Mouse (Mus musculus) midbrain, embryonic 11.5 days (tissue): ENCODE results near the gene Elp6. TPM values are rescaled to one million over a fixed set of nuclear protein-coding genes. Genes with fewer than 3 reads are reported as not detected.
"Not testable (repeated sequence)": the region's sequence is repeated elsewhere in the genome, so short reads cannot be mapped to it uniquely, and the experiment has no call there.

Experiments
- ATAC-seq: fragments of 200-750 bp; cut with Nextera tagmentation; 2 replicates; pipeline ENCODE4 v1.8.0; 2017; ENCODE audit warnings: moderate TSS enrichment, moderate library complexity; ENCODE audit not compliant: low FRiP score
- DNase-seq: peaks from one replicate; pipeline ENCODE4 v3.0.0; 2015; ENCODE audit warnings: low spot score; ENCODE audit errors: missing footprints
- H3K27ac ChIP-seq: fragments of 300-500 bp; sonication (generic); 2 replicates; pipeline ENCODE4 v1.5.1; 2014; ENCODE audit warnings: low read depth, low read length
- H3K27me3 ChIP-seq: fragments of 300-500 bp; sonication (generic); 2 replicates; pipeline ENCODE4 v1.6.1; 2014; ENCODE audit warnings: mild to moderate bottlenecking, low read length, moderate library complexity, mixed read lengths; ENCODE audit not compliant: control insufficient read depth, insufficient read depth
- H3K36me3 ChIP-seq: fragments of 300-500 bp; sonication (generic); 2 replicates; pipeline ENCODE4 v1.6.1; 2014; ENCODE audit warnings: mild to moderate bottlenecking, low read length, moderate library complexity, mixed read lengths; ENCODE audit not compliant: control insufficient read depth, insufficient read depth
- H3K4me1 ChIP-seq: fragments of 300-500 bp; sonication (generic); 2 replicates; pipeline ENCODE4 v1.6.1; 2014; ENCODE audit warnings: low read length; ENCODE audit not compliant: control insufficient read depth, insufficient read depth
- H3K4me2 ChIP-seq: fragments of 300-500 bp; sonication (generic); 2 replicates; pipeline ENCODE4 v1.6.1; 2014; ENCODE audit warnings: mild to moderate bottlenecking, moderate library complexity
- H3K4me3 ChIP-seq: fragments of 300-500 bp; sonication (generic); 2 replicates; pipeline ENCODE4 v1.5.1; 2014; ENCODE audit warnings: low read depth, low read length
- H3K9ac ChIP-seq: fragments of 300-500 bp; sonication (generic); 2 replicates; pipeline ENCODE4 v1.6.1; 2014; ENCODE audit warnings: low read length
- H3K9me3 ChIP-seq: fragments of 300-500 bp; sonication (generic); 2 replicates; pipeline ENCODE4 v1.6.1; 2016; ENCODE audit warnings: low read length; ENCODE audit not compliant: control insufficient read depth
- WGBS: fragments of 180-500 bp; shearing (Covaris S2); extraction: QIAGEN DNeasy Blood & Tissue Kit; methylation state at CpG from one replicate; pipeline ENCODE4 v1.1.7; 2014; 5-methylcytosine and 5-hydroxymethylcytosine counted together
- polyA plus RNA-seq: library from polyadenylated mRNA; unstranded; fragments of >200 nt; fragmentation: Nextera tagmentation; extraction: Ambion mirVana; gene quantifications from 2 replicates; pipeline ENCODE4 v1.2.1, GENCODE M21; 2014

Gene Elp6
- polyA plus RNA-seq, 1 experiment from 2014 or later = 40.2 TPM

- no peaks in the 10 kb centered on the region for H3K9me3 ChIP-seq
- 90% methylated on average over 2 of the region's 2 CpGs for WGBS
- no peak overlapping the region for H3K9ac ChIP-seq
- ATAC-seq (no peak), DNase-seq (no peak)
- no peak overlapping the region for H3K4me2 ChIP-seq
- H3K4me3 ChIP-seq = no peak overlapping the region
- no peaks in the 10 kb centered on the region for H3K36me3 ChIP-seq
- no peak overlapping the region for H3K27ac ChIP-seq
- H3K4me1 ChIP-seq = no peaks in the 10 kb centered on the region
- no peaks in the 10 kb centered on the region for H3K27me3 ChIP-seq
Observed at GRCm38 (mm10) chr9:110328178-110328577, 23.2 kb downstream of the Elp6 start.

GRCm38 (mm10) chr9:110328946-110329630 is 24.1 kb downstream of the Elp6 start:
- Histone ChIP-seq H3K9me3 (no peaks in the 10 kb centered on the region), H3K27me3 (no peaks in the 10 kb centered on the region), H3K4me3 (no peak overlapping the region), H3K36me3 (no peaks in the 10 kb centered on the region), H3K27ac (no peak overlapping the region), H3K4me2 (no peak overlapping the region), H3K4me1 (0 out of 2 replicates have a peak, but pooled peaks cover 2% of the 10 kb centered on the region), H3K9ac (no peak overlapping the region)
- no peak for ATAC-seq
- no peak for DNase-seq
- 76% methylated on average over 5 of the region's 5 CpGs for WGBS

DNA sequence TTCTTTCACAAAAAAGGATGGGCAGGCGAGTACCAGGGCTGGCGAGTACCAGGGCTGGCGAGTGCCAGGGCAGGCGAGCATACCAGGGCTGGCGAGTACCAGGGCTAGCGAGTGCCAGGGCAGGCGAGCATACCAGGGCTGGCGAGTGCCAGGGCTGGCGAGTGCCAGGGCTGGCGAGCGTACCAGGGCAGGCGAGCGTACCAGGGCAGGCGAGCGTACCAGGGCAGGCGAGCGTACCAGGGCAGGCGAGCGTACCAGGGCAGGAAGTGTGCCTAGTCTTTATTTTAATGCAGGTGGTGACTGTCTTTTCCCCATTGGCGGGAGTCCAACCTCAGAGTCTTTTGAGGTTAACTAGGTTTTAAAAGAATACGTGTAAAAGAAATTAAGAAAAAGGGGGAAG is 24.7 kb downstream of the Elp6 start:
- Histone ChIP-seq H3K4me2 (no peak overlapping the region), H3K27me3 (no peaks in the 10 kb centered on the region), H3K9me3 (no peaks in the 10 kb centered on the region), H3K4me3 (no peak overlapping the region), H3K27ac (no peak overlapping the region), H3K4me1 (0 out of 2 replicates have a peak, but pooled peaks cover 2% of the 10 kb centered on the region), H3K36me3 (no peaks in the 10 kb centered on the region), H3K9ac (no peak overlapping the region)
- DNase-seq = no peak
- no peak for ATAC-seq
- WGBS = 88% methylated on average over 21 of the region's 21 CpGs

- no peaks in the 10 kb centered on the region for H3K36me3 ChIP-seq
- H3K9ac ChIP-seq = no peak overlapping the region
- no peak overlapping the region for H3K27ac ChIP-seq
- H3K9me3 ChIP-seq = no peaks in the 10 kb centered on the region
- 58% methylated on average over 6 of the region's 6 CpGs for WGBS
- H3K27me3 ChIP-seq = no peaks in the 10 kb centered on the region
- DNase-seq (no peak), ATAC-seq (no peak)
- 0 out of 2 replicates have a peak, but pooled peaks cover 2% of the 10 kb centered on the region for H3K4me1 ChIP-seq
- H3K4me3 ChIP-seq = no peak overlapping the region
- no peak overlapping the region for H3K4me2 ChIP-seq
Observed at GRCm38 (mm10) chr9:110330341-110330740, 25.4 kb downstream of the Elp6 start.

DNA sequence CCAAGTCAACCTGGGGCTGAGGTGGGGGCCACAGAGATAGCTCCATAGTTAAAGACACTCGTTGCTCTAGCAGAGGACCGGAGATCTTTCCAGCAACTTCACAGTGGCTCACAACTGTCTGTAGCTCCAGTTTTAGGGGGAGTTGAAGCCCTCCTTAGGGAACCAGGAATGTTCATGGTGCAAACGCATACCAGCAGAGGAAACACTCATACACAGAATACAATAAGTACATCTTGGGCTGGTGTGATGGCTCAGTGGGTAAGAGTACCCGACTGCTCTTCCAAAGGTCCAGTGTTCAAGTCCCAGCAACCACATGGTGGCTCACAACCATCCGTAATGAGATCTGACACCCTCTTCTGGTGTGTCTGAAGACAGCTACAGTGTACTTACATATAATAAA is 25.9 kb downstream of the Elp6 start:
- WGBS = 92% methylated on average over 4 of the region's 5 CpGs
- not testable (repeated sequence) for ATAC-seq, H3K36me3 ChIP-seq, DNase-seq, H3K27me3 ChIP-seq, H3K9me3 ChIP-seq, H3K4me1 ChIP-seq, H3K4me3 ChIP-seq, H3K4me2 ChIP-seq, H3K27ac ChIP-seq, H3K9ac ChIP-seq

- peak within 1 kb of the TSS; percentile 60 for H3K4me2 ChIP-seq
- H3K4me1 ChIP-seq = 0 out of 2 replicates have a peak, but pooled peaks cover 2% of the 10 kb centered on the region
- ATAC-seq (peak; percentile 90), DNase-seq (peak; percentile 100)
- no peaks in the 10 kb centered on the region for H3K27me3 ChIP-seq
- no peaks in the 10 kb centered on the region for H3K9me3 ChIP-seq
- H3K4me3 ChIP-seq = peak within 1 kb of the TSS; percentile 92
- no peak within 1 kb of the TSS for H3K27ac ChIP-seq
- under 1% methylated on average over 58 of the region's 78 CpGs for WGBS
- H3K36me3 ChIP-seq = no peaks in the 10 kb centered on the region
- H3K9ac ChIP-seq = peak within 1 kb of the TSS; percentile 79
Observed at GRCm38 (mm10) chr9:110333135-110333895, 28.3 kb downstream of the Elp6 start, which contains the start of gene Scap. Gene Scap (plus strand): TSS chr9:110333288.

- Histone ChIP-seq H3K36me3 (no peaks in the 10 kb centered on the region), H3K9me3 (no peaks in the 10 kb centered on the region), H3K4me2 (peak overlapping the region; percentile 60), H3K4me3 (peak overlapping the region; percentile 92), H3K4me1 (0 out of 2 replicates have a peak, but pooled peaks cover 2% of the 10 kb centered on the region), H3K9ac (peak overlapping the region; percentile 79), H3K27me3 (no peaks in the 10 kb centered on the region), H3K27ac (no peak overlapping the region)
- WGBS = 14% methylated on average over 12 of the region's 12 CpGs
- ATAC-seq (peak; percentile 47; the same call in 1 of the 2 replicates), DNase-seq (no peak)
Observed at GRCm38 (mm10) chr9:110333896-110334259, 28.9 kb downstream of the Elp6 start.

DNA sequence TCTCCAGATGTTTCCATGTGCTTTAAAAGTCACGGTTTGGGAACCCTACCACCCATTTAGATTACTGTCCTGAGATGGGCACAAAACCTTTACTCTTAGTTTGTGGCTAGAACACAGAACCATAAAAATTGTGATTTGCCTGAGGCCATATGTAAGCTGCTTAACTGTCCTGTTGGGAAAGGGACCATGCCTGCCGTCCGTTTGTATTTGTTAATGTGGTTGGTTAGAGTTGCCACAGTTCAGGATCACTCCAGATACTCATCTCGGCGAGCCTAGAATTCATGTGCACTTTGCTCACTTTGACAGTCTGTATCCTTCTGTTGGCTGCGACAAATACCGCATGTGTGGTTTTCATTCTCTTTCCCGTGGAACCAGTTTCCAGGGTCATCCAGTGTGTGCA is 29.9 kb downstream of the Elp6 start:
- ATAC-seq (no peak), DNase-seq (peak; percentile 80)
- Histone ChIP-seq H3K9me3 (no peaks in the 10 kb centered on the region), H3K36me3 (no peaks in the 10 kb centered on the region), H3K27ac (no peak overlapping the region), H3K4me2 (no peak overlapping the region), H3K4me3 (no peak overlapping the region), H3K9ac (no peak overlapping the region), H3K4me1 (0 out of 2 replicates have a peak, but pooled peaks cover 2% of the 10 kb centered on the region), H3K27me3 (no peaks in the 10 kb centered on the region)
- WGBS = 82% methylated on average over 8 of the region's 8 CpGs
